Mouse (Mus musculus) heart, postnatal 14 days (tissue): ENCODE results near the gene Fbln1. TPM values are rescaled to one million over a fixed set of nuclear protein-coding genes. Genes with fewer than 3 reads are reported as not detected.

Experiments used
- DNase-seq, 2 experiments: peaks; one replicate each; pipeline ENCODE4 v3.0.0; 2021 to 2022
- intact Hi-C: fragments of 180-260 bp; cut with DNase I; formaldehyde crosslinking; loops from one replicate; pipeline ENCODE4 v1.15.1; 2025
- total RNA-seq, 2 experiments: library from RNA; stranded (reverse); gene quantifications; 2 replicates each; pipeline ENCODE4 v1.2.3; 2021

The Fbln1 gene
- total RNA-seq, 2 experiments from 2014 or later: 60.9 to 78.2 TPM

GRCm38 (mm10) chr15:85272988-85273387 is 67.2 kb downstream of the Fbln1 start:
- intact Hi-C loops: no loop called here
- peak in 1 of 2 experiments; percentile 14 for DNase-seq

- intact Hi-C loops: no loop called here
Observed at GRCm38 (mm10) chr15:85277221-85277620, 71.5 kb downstream of the Fbln1 start.

DNA sequence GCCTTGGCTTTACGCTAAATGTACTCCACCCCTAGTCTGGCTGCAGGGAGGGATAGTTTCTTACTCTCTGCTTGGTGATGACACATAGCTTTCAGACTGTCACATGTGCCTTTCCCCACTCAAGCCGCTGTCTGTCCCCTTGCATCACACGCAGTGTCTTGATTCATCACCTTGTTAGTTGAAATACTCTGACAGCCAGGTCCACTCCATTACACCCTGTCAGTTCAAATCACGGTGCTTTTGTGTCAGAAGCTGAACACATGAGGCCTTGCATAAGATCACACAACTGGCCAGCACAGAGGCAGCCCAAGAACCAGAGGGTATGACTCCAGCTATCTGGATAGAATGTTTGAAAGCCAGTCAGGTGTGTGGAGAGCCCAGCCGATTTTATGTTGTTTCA is 73.2 kb downstream of the Fbln1 start:
- intact Hi-C loops: no loop called here
- no peak for DNase-seq

More at GRCm38 (mm10) chr15:85277221-85277620, 71.5 kb downstream of the Fbln1 start:
- no peak for DNase-seq

GRCm38 (mm10) chr15:85282021-85282420 is 76.3 kb downstream of the Fbln1 start:
- DNase-seq: no peak
- intact Hi-C loops: no loop called here

GRCm38 (mm10) chr15:85284651-85285050 is 78.9 kb downstream of the Fbln1 start:
- intact Hi-C loops: no loop called here
- no peak for DNase-seq

- intact Hi-C loops: no loop called here
- no peak for DNase-seq
Observed at GRCm38 (mm10) chr15:85294632-85295031, 88.9 kb downstream of the Fbln1 start.

- intact Hi-C loops: no loop called here
- DNase-seq: no peak
Observed at GRCm38 (mm10) chr15:85295544-85295943, 89.8 kb downstream of the Fbln1 start.

GRCm38 (mm10) chr15:85295977-85296376 is 90.2 kb downstream of the Fbln1 start:
- intact Hi-C loops: no loop called here
- DNase-seq: no peak

DNA sequence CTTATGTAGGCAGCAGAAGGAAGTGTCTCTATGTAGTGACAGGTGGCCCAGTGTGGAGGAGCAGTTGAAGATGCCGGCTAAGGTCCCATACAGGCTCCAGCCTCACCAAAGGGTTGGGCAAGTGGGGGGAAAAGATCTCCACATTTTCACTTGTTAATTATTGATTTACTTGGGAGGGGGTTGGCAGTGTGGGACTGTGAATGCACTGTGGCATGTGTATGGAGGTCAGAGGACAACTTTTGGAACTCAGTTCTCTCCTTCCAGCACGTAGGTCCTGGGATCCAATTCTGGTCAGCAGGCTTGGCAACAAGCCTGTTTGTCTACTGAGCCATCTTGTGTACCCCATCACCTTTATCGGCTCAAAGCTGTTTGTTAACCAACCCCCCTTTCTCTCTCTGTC is 90.8 kb downstream of the Fbln1 start:
- intact Hi-C loops: no loop called here
- no peak for DNase-seq

DNA sequence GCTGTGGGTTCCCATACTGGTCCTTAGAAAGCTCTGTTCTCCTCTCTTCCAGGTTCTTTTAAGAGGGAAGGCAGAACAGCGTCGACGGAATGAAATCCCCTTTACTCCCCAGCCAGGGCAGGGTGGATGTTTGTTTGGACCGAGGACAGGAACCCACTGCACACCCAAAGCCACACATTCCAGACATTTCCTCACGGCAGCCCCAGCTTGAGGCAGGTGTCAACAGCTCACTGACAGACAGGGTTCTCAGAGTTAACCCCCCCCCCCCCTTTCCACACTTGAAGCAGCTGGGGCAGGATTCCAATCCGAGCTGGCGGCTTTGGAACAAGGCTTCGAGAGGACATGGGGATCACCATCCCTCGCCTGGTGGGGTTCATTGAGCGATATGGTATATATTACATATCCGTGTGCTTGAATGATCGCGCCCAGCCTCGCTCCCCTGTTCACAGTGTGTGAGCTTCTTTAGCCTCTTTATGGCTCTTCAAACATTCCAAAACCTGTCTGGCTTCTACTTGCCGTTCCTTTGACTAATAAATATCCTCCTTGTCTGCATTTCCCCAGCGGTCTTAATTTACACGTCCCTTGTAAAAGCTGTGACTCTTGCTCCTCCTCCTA is 92.5 kb downstream of the Fbln1 start:
- DNase-seq: peak in 1 of 2 experiments; percentile 7
- intact Hi-C loops: no loop called here

DNA sequence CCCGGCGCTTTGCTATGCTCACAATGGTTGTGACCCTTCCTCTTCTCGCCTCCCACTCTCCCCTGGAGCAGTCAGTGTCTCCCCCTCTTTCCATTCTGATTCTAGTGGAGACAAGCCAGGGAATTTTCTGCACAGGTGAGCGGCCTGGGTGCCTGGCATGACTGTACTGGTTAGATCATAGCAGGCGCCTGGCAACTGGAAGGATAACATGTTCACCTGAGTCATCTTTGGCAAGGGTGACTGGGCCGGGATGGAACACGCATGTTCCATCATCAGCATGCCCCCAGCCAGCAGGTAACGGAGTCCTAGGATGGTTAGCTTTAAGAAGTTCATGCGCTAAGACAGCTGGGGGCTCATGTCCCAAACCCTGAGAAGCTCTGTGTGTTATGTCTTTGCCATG is 93.2 kb downstream of the Fbln1 start:
- intact Hi-C loops: no loop called here
- DNase-seq: no peak

- intact Hi-C loops: no loop called here
- no peak for DNase-seq
Observed at GRCm38 (mm10) chr15:85303241-85303640, 97.5 kb downstream of the Fbln1 start.

DNA sequence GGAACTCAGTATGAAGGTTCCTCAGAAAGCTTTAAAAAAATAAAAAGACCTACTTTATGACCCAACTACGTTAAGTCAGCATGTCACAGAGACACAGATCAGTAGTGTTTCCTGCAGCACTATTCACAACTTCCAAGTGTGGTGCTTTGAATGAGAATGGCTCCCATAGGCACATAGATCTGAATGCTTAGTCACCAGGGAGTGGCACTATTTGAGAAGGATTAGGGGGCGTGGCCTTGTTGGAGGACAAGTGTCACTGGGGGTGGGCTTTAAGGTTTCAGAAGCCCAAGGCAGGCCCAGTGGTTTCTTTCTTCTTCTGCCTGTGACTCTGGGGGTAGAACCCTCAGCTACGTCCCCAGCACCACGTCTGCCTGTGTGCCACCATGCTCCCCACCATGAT is 98.2 kb downstream of the Fbln1 start:
- DNase-seq: no peak
- intact Hi-C loops: no loop called here

DNA sequence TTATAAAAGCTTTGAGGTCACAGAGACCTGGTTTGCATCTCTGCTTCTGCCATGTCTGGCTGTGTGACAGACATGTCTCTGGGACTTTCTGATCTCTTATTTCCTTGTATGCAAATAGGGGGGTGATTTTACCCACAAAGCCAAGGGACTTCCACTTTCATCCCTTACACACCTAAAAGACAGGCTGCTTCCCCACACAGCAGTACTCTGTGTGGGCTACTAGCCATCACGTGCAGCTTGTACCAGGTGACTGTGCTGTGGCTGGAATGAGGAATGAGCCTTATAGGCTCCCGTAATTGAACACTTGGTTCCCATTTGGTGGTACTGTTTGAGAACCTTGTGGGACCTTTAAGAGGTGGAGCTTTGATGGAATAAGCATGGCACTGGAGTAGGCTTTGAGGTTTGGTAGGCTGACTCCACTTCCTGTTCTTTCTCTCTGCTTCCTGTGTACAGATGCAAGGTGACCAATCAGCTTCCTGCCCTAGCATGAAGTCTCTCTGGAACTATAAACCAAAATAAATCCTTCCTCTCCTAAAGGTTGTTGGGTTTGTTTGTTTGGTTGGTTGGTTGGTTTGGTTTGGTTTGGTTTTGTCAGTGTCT is 101.4 kb downstream of the Fbln1 start:
- DNase-seq: no peak
- intact Hi-C loops: no loop called here

- no peak for DNase-seq
- intact Hi-C loops: loop anchor here (10.0 kb wide), 1 partner anchor 404 kb away; no protein-coding TSS in a partner anchor
Observed at GRCm38 (mm10) chr15:85311058-85311657, 105.4 kb downstream of the Fbln1 start.

DNA sequence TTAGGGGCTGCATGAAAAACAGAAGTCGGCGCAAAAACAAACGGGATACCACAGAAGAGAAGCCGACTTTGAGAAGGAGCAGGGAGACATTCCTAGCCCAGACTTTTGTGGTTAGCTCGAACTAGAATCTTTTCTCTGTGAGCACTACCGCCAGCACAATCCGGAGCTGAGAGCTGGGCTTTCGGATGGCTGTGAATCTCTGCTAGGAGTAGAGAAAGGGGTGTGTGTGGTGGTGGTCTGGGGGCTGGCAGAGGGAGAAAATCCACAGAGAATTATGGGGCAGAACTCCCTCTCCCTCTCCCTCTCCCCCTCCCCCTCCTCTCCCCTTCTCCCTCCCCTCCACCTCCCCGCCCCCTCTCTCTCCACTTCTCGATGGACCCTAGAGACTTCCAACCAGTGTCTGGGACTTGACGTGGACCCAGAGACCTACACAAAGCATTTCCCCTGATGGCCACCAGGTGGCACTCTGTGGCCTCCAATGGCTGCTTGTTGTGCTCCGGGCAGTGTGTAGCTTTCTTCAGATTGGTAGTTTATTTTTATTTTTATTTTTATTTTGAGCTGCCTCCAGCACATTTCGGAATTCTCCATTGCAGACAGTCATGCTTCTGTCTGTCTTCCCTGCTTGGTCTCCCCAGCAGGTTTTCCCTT is 109.8 kb downstream of the Fbln1 start:
- intact Hi-C loops: loop anchor here (1.0 to 10.0 kb wide), 4 partner anchors 49 to 399 kb away; no protein-coding TSS in a partner anchor
- peak; percentile 77 to 80 for DNase-seq

DNA sequence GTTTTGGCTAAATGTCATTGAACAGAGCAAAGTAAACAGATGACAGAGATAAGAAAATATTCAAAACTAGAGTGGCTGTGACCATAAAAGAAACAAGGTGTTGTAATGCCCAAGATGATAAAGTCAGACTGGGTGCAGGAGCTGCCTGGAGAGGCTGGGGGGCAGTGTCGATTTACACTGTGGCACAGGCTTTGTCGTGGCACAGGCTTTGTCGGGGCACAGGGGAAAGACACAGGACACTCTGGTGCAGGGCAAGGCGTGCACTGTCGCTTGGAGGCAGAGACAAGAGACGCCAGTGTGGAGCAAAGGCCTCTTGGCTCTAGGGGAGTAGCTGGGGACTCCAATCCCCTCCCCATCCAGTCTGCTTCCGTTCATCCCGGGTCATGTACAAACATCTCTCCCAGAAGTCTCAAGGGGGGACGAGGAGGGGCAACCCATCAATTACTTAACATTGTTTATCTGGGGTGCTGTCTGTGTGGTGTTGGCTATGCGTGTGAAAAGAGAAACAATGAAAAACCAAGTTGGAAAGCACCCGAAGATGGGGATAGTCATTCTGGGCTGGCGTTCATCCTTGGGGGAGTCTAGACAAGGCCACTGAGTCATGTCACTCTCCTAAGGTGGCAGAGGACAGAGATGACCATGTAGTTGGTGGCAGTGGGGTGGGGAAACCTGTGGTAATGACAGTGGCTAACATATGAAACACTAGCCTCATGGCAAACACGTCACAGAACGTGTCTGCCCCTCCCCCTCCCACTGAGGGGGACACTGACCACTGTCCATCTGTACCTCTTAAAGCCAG is 110.8 kb downstream of the Fbln1 start:
- no peak for DNase-seq
- intact Hi-C loops: loop anchor here (10.0 kb wide), 1 partner anchor 398 kb away; no protein-coding TSS in a partner anchor

GRCm38 (mm10) chr15:85319924-85320668 is 114.3 kb downstream of the Fbln1 start:
- intact Hi-C loops: loop anchor here (10.0 kb wide), 1 partner anchor 395 kb away; no protein-coding TSS in a partner anchor
- no peak for DNase-seq

GRCm38 (mm10) chr15:85323214-85323613 is 117.5 kb downstream of the Fbln1 start:
- DNase-seq: no peak
- intact Hi-C loops: no loop called here

DNA sequence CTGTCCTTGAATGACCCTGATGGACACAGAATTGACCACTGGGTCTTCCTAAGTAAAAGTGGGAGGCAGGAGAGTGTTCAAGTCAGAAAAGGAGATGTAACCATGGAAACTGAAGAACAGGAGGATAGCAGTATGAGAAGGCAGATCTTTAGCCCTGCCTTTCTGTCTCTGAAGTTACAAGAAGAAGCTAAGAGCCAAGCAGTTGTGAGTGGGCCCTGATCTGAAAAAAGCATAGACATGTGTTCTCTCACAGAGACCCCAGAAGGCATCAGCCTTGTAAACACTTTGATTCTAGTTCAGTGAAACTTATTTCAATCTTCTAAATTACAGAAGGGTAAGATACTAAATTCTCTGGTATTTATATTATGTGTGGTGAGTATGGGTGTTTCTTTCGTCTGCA is 118.7 kb downstream of the Fbln1 start:
- intact Hi-C loops: no loop called here
- no peak for DNase-seq
